ENCODE assay signal across 35 mouse cellular contexts in genomic region chr2:39219034-39219433, GRCm38 (mm10).
"Had no signal": no experiment of that assay in that cellular context is flagged by ENCODE, and none has a peak within 500 bp of the region (broad histone marks: within the 10 kb centered on the region; RNA-seq: fewer than 3 reads in every experiment).

No protein-coding gene starts in this region.

- H3K27me3 ChIP-seq: heart, embryonic 12.5 days; heart, embryonic 13.5 days; heart, embryonic 15.5 days; hindbrain, embryonic 12.5 days; hindbrain, embryonic 13.5 days; hindbrain, embryonic 15.5 days; intestine, embryonic 15.5 days; kidney, embryonic 15.5 days had no signal

- H3K4me1 ChIP-seq: hindbrain, embryonic 12.5 days; intestine, embryonic 15.5 days had no signal

- H3K4me2 ChIP-seq: heart, embryonic 11.5 days; heart, embryonic 12.5 days; heart, embryonic 13.5 days; heart, embryonic 15.5 days; hindbrain, embryonic 12.5 days; hindbrain, embryonic 13.5 days; hindbrain, embryonic 14.5 days; hindbrain, embryonic 15.5 days; intestine, embryonic 15.5 days; kidney, embryonic 15.5 days had no signal

- H3K36me3 ChIP-seq: heart, embryonic 10.5 days; heart, embryonic 12.5 days; heart, embryonic 13.5 days; heart, embryonic 15.5 days; hindbrain, embryonic 10.5 days; hindbrain, embryonic 12.5 days; hindbrain, embryonic 13.5 days; hindbrain, embryonic 15.5 days; intestine, embryonic 15.5 days; kidney, embryonic 15.5 days had no signal

- H3K9ac ChIP-seq: heart, embryonic 12.5 days; heart, embryonic 13.5 days; heart, embryonic 15.5 days; hindbrain, embryonic 12.5 days; hindbrain, embryonic 13.5 days; hindbrain, embryonic 14.5 days; hindbrain, embryonic 15.5 days; intestine, embryonic 15.5 days; kidney, embryonic 15.5 days had no signal

- ATAC-seq: hindbrain, embryonic 16.5 days; hindbrain, postnatal 0 days; inflammation-experienced regulatory T-cells, adult 6 months; intestine, embryonic 15.5 days; intestine, embryonic 16.5 days; intestine, postnatal 0 days had no signal

- H3K4me3 ChIP-seq: heart, embryonic 10.5 days; heart, embryonic 12.5 days; heart, embryonic 13.5 days; heart, embryonic 15.5 days; hindbrain, embryonic 10.5 days; hindbrain, embryonic 12.5 days; hindbrain, embryonic 13.5 days; hindbrain, embryonic 15.5 days; intestine, embryonic 15.5 days; kidney, embryonic 15.5 days; layer of hippocampus, adult 2 months had no signal

- H3K9me3 ChIP-seq: heart, embryonic 10.5 days; heart, embryonic 12.5 days; heart, embryonic 13.5 days; heart, embryonic 15.5 days; hindbrain, embryonic 10.5 days; hindbrain, embryonic 12.5 days; hindbrain, embryonic 13.5 days; hindbrain, embryonic 15.5 days; intestine, embryonic 15.5 days; kidney, embryonic 15.5 days had no signal

- H3K27ac ChIP-seq: heart, embryonic 10.5 days; heart, embryonic 13.5 days; heart, embryonic 15.5 days; hindbrain, embryonic 10.5 days; hindbrain, embryonic 12.5 days; hindbrain, embryonic 13.5 days; hindbrain, embryonic 14.5 days; hindbrain, embryonic 15.5 days; hindbrain, postnatal 0 days; intestine, embryonic 15.5 days; kidney, embryonic 15.5 days; kidney, postnatal 0 days; layer of hippocampus, adult 2 months had no signal

- DNase-seq: heart, postnatal 10 days; heart, postnatal 14 days; heart, postnatal 36 days; heart, postnatal 4 days; kidney, adult 11 months; kidney, adult 18-20 months; kidney, adult 2 months; kidney, adult 8-10 months; kidney, adult 9 months; kidney, postnatal 10 days; kidney, postnatal 14 days; kidney, postnatal 25 days; kidney, postnatal 36 days; kidney, postnatal 4 days; layer of hippocampus, adult 9-11 months; layer of hippocampus, postnatal 36 days had no signal
